Comparison of ENCODE assay signal across 7 mouse cellular contexts in the genomic region with DNA sequence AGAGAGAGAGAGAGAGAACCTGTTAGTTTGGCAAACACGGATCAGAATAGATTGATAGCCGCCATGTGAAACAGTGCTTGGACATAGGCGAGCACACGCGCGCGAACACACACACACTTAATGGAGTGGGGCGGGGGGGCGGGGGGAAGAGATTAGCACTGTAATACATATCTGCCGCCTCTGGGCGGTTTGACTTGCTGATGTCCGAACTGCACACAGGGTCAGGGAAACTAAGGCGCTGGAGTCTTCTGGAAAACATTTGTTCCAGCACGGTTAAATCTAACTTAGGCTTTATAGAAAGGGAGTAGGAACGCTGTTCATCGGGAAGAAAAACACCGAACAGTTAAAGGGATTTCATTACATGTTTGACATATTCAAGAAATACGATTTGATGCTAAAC. TPM values are rescaled to one million over a fixed set of nuclear protein-coding genes. Genes with fewer than 3 reads are reported as not detected.
DNase-seq lines count a peak whose midpoint lies in the region; ATAC-seq and TF ChIP-seq lines count a peak whose summit lies in the region.

No protein-coding gene starts in this region.

- H3K27ac ChIP-seq in lung, embryonic 15.5 days: peak overlapping the region; percentile 63
- peak overlapping the region; percentile 65 for H3K27ac ChIP-seq in embryonic facial prominence, embryonic 14.5 days (replicated peaks; ENCODE audit: low read depth, low read length)
- peak overlapping the region; percentile 88; the same call in 1 of the 2 replicates for H3K27ac ChIP-seq in intestine, postnatal 0 days (ENCODE audit: low read depth, low read length)
- no peak overlapping the region for H3K27ac ChIP-seq in midbrain, embryonic 13.5 days

- peaks cover 10% of the 10 kb centered on the region; the same call in 1 of the 2 replicates for H3K27me3 ChIP-seq in lung, embryonic 15.5 days
- H3K27me3 ChIP-seq in embryonic facial prominence, embryonic 14.5 days (replicated peaks; ENCODE audit: control insufficient read depth, insufficient read depth, low read length): no peaks in the 10 kb centered on the region; the same call in 1 of the 2 replicates
- H3K27me3 ChIP-seq in intestine, postnatal 0 days (replicated peaks; ENCODE audit: control insufficient read depth, insufficient read depth, low read length): no peaks in the 10 kb centered on the region
- 0 out of 2 replicates have a peak, but pooled peaks cover 3% of the 10 kb centered on the region for H3K27me3 ChIP-seq in midbrain, embryonic 13.5 days

- 2% methylated on average over 18 of the region's 18 CpGs for WGBS in lung, embryonic 15.5 days
- WGBS in embryonic facial prominence, embryonic 14.5 days: 2% methylated on average over 17 of the region's 18 CpGs
- WGBS in intestine, postnatal 0 days: 2% methylated on average over 18 of the region's 18 CpGs
- WGBS in midbrain, embryonic 13.5 days: 2% methylated on average over 18 of the region's 18 CpGs

- H3K9me3 ChIP-seq in lung, embryonic 15.5 days: no peaks in the 10 kb centered on the region
- no peaks in the 10 kb centered on the region for H3K9me3 ChIP-seq in embryonic facial prominence, embryonic 14.5 days (ENCODE audit: control insufficient read depth, low read length)
- H3K9me3 ChIP-seq in intestine, postnatal 0 days (ENCODE audit: control insufficient read depth): no peaks in the 10 kb centered on the region
- no peaks in the 10 kb centered on the region for H3K9me3 ChIP-seq in midbrain, embryonic 13.5 days

- no peak overlapping the region for H3K9ac ChIP-seq in lung, embryonic 15.5 days
- peak overlapping the region; percentile 55 for H3K9ac ChIP-seq in embryonic facial prominence, embryonic 14.5 days (ENCODE audit: low read depth, low read length)
- peak overlapping the region; percentile 34; the same call in 1 of the 2 replicates for H3K9ac ChIP-seq in intestine, postnatal 0 days (ENCODE audit: low read depth, low read length)
- no peak overlapping the region for H3K9ac ChIP-seq in midbrain, embryonic 13.5 days (replicated peaks)

- H3K4me3 ChIP-seq in lung, embryonic 15.5 days: peak overlapping the region; percentile 90
- H3K4me3 ChIP-seq in embryonic facial prominence, embryonic 14.5 days (ENCODE audit: low read depth, low read length): peak overlapping the region; percentile 92
- peak overlapping the region; percentile 94 for H3K4me3 ChIP-seq in intestine, postnatal 0 days (ENCODE audit: low read depth, low read length)
- H3K4me3 ChIP-seq in midbrain, embryonic 13.5 days (replicated peaks): peak overlapping the region; percentile 91

- DNase-seq in lung, postnatal 25 days (ENCODE audit: low spot score): no peak
- DNase-seq in embryonic facial prominence, embryonic 14.5 days (ENCODE audit: low spot score): no peak
- DNase-seq in spleen, postnatal 10 days (ENCODE audit: low spot score in 2 of 2): no peak
- no peak for DNase-seq in right cerebral cortex, postnatal 25 days

- H3K4me1 ChIP-seq in lung, embryonic 15.5 days: peaks cover 21% of the 10 kb centered on the region
- peaks cover 24% of the 10 kb centered on the region for H3K4me1 ChIP-seq in embryonic facial prominence, embryonic 14.5 days (ENCODE audit: control insufficient read depth, insufficient read depth, low read length)
- H3K4me1 ChIP-seq in intestine, postnatal 0 days (replicated peaks; ENCODE audit: control insufficient read depth, insufficient read depth, low read length): peaks cover 5% of the 10 kb centered on the region; the same call in 1 of the 2 replicates
- peaks cover 47% of the 10 kb centered on the region for H3K4me1 ChIP-seq in midbrain, embryonic 13.5 days (replicated peaks)

- peak; percentile 47; the same call in 1 of the 2 replicates for TF ChIP-seq CTCF in intestine, postnatal 0 days (IDR thresholded peaks at IDR 0.05; ENCODE audit: low read depth)

- no peaks in the 10 kb centered on the region for H3K36me3 ChIP-seq in lung, embryonic 15.5 days
- H3K36me3 ChIP-seq in embryonic facial prominence, embryonic 14.5 days (ENCODE audit: control insufficient read depth, insufficient read depth, low read length): no peaks in the 10 kb centered on the region
- no peaks in the 10 kb centered on the region for H3K36me3 ChIP-seq in intestine, postnatal 0 days (ENCODE audit: control insufficient read depth, insufficient read depth)
- no peaks in the 10 kb centered on the region for H3K36me3 ChIP-seq in midbrain, embryonic 13.5 days

- peak overlapping the region; percentile 92 for H3K4me2 ChIP-seq in lung, embryonic 15.5 days
- H3K4me2 ChIP-seq in embryonic facial prominence, embryonic 14.5 days (ENCODE audit: low read depth, low read length): peak overlapping the region; percentile 82
- peak overlapping the region; percentile 77 for H3K4me2 ChIP-seq in intestine, postnatal 0 days (replicated peaks; ENCODE audit: low read depth)
- H3K4me2 ChIP-seq in midbrain, embryonic 13.5 days (replicated peaks): peak overlapping the region; percentile 77

- ATAC-seq in lung, embryonic 15.5 days (ENCODE audit: borderline replicate concordance, extremely low read depth, low FRiP score, low TSS enrichment): no peak
- ATAC-seq in embryonic facial prominence, embryonic 14.5 days (ENCODE audit: low read depth): no peak
- ATAC-seq in intestine, postnatal 0 days: no peak
- no peak for ATAC-seq in midbrain, embryonic 13.5 days

RNA-seq across cellular contexts. Expression of gene Lrig1, which starts 1.1 kb away (rescaled TPM):
- polyA plus RNA-seq in lung, embryonic 15.5 days (2015; fragmentation: Nextera tagmentation; extraction: Ambion mirVana): 9.0 and 11.3 TPM in 2 replicates
- 32.6 and 38.4 TPM in 2 replicates for polyA plus RNA-seq in embryonic facial prominence, embryonic 14.5 days (2014; fragmentation: Nextera tagmentation; extraction: Ambion mirVana)
- polyA plus RNA-seq in intestine, postnatal 0 days (2015; fragmentation: Nextera tagmentation; extraction: Ambion mirVana): 13.3 and 13.4 TPM in 2 replicates
- polyA plus RNA-seq in midbrain, embryonic 13.5 days (2015; fragmentation: Nextera tagmentation; extraction: Ambion mirVana): 10.5 and 11.4 TPM in 2 replicates

Comparison
In these comparisons a context has a peak if more than half of its experiments do, and no peak if none do; other contexts are left out.
1. H3K9ac ChIP-seq: peak in embryonic facial prominence, embryonic 14.5 days (single experiment) and intestine, postnatal 0 days (single experiment); none in lung, embryonic 15.5 days (single experiment) and midbrain, embryonic 13.5 days (single experiment).
2. Peak in every context shown above with its lines, with median percentiles within 50 percentile points of each other: H3K4me2 ChIP-seq and H3K4me3 ChIP-seq.